Mouse (Mus musculus) ES-E14 (cell line): ENCODE measurements at regions not wholly inside any gene's neighbourhood (a gene's known extent, or its start where the extent isn't known, plus 50 kb on each side); places are given as distances from the start of the nearest gene placed in this dataset.

Experiments used
- DNase-seq: peaks from one replicate; pipeline ENCODE4 v3.0.0-alpha.2; 2013; ENCODE audit warnings: low read depth, low spot score
- H3K27ac ChIP-seq: 2 replicates; pipeline ENCODE4 v1.5.1; 2012; ENCODE audit warnings: low read depth, mild to moderate bottlenecking, low read length, moderate library complexity, mixed read lengths; ENCODE audit not compliant: poor library complexity, insufficient read depth, severe bottlenecking
- H3K36me3 ChIP-seq: 2 replicates; pipeline ENCODE4 v1.6.1; 2012; ENCODE audit warnings: mild to moderate bottlenecking, low read length, moderate library complexity, mixed read lengths; ENCODE audit not compliant: control insufficient read depth, poor library complexity, insufficient read depth, severe bottlenecking
- H3K4me1 ChIP-seq, 2 experiments: fragments of 150-350 bp in 1 of 2; sonication (generic) in 1 of 2; 2 replicates each; pipeline ENCODE4 v1.6.1; 2012; ENCODE audit warnings: low read length in 2 of 2, mild to moderate bottlenecking in 1 of 2, mixed read lengths in 1 of 2; ENCODE audit not compliant: control insufficient read depth in 2 of 2, insufficient read depth in 2 of 2, poor library complexity in 1 of 2
- H3K4me3 ChIP-seq, 2 experiments: fragments of 150-350 bp in 1 of 2; sonication (generic) in 1 of 2; 2 replicates each; pipeline ENCODE4 v1.5.1; 2012; ENCODE audit warnings: low read length in 2 of 2, low read depth in 1 of 2, mild to moderate bottlenecking in 1 of 2, mixed read lengths in 1 of 2; ENCODE audit not compliant: insufficient read depth in 1 of 2, poor library complexity in 1 of 2, severe bottlenecking in 1 of 2
- H3K9ac ChIP-seq: 2 replicates; pipeline ENCODE4 v1.6.1; 2012; ENCODE audit warnings: low read depth, mild to moderate bottlenecking, low read length, mixed read lengths; ENCODE audit not compliant: poor library complexity, insufficient read depth, severe bottlenecking
- H3K9me3 ChIP-seq: fragments of 150-350 bp; sonication (generic); 2 replicates; pipeline ENCODE4 v1.6.1; 2012; ENCODE audit warnings: low read depth, mild to moderate bottlenecking, low read length; ENCODE audit not compliant: control insufficient read depth, insufficient read depth
- CHD2 ChIP-seq: IDR thresholded peaks from 2 replicates; pipeline ENCODE4 v1.6.1; 2014; ENCODE audit warnings: mild to moderate bottlenecking, low read depth, low read length, inconsistent platforms
- HCFC1 ChIP-seq: IDR thresholded peaks from 2 replicates; pipeline ENCODE4 v1.6.1; 2012; ENCODE audit warnings: low read length, inconsistent platforms, borderline replicate concordance; ENCODE audit not compliant: insufficient read depth
- MAFK ChIP-seq: IDR thresholded peaks from 2 replicates; pipeline ENCODE4 v1.6.1; 2014; ENCODE audit warnings: mild to moderate bottlenecking, low read depth, low read length, inconsistent platforms; ENCODE audit not compliant: insufficient read depth
- ZC3H11A ChIP-seq: IDR thresholded peaks from 2 replicates; pipeline ENCODE4 v1.6.1; 2012; ENCODE audit warnings: low read depth, mild to moderate bottlenecking, inconsistent platforms, low read length, borderline replicate concordance
- ZNF384 ChIP-seq: IDR thresholded peaks from 2 replicates; pipeline ENCODE4 v1.6.1; 2012; ENCODE audit warnings: low read depth, low read length, inconsistent platforms
- in situ Hi-C, 2 experiments: fragments of 600-800 bp; cut with MboI; formaldehyde crosslinking; loops; one replicate each; pipeline ENCODE4 v1.15.1; 2025; ENCODE audit warnings: low sequenced_read_pairs in 2 of 2, inconsistent platforms in 1 of 2; ENCODE audit not compliant: unreplicated experiment in 2 of 2

DNA sequence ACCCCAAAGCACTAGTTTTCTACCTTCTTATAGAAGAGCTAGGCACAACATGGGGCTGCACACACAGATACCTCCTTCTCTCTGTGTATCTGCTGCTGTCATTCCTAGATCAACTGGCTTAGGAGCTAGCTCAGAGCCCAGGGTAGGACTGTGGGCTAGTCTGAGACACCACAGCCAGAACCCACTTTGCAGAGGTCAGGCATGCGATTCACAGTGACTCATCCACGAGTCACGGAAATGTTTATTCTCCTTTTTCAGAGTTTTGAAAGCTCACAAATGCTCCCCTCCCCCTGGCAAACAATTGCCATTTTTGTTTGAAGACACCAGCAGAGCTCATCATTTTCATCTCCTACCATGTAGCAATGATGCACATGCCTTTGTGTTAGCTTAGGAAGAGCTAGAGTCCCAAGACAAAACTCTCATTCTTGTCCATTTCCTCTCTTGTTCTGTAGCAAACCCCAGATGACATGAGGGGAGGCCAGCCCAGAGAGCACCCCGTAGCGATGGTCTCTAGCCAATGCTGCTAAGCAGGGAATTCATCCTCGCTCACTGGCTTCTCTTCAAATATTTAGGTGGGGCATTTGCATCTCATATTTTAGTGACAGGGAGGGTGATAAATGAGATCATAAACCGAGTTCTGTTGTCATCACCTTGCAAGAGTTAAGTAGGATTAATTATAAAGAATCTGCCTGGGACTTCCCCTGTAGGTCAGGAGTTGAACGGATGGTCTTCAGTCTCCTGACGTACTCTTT lies 108.4 kb upstream of the Twist2 start:
- H3K36me3 ChIP-seq, result no peaks in the 10 kb centered on the region
- H3K27ac ChIP-seq, result no peak overlapping the region
- no peak overlapping the region for H3K4me3 ChIP-seq
- no peaks in the 10 kb centered on the region for H3K9me3 ChIP-seq
- in situ Hi-C loops, result no loop called here
- no peaks in the 10 kb centered on the region for H3K4me1 ChIP-seq
- H3K9ac ChIP-seq, result no peak overlapping the region
- TF ChIP-seq HCFC1 (no peak), ZC3H11A (no peak), MAFK (no peak), CHD2 (no peak), ZNF384 (no peak)
- DNase-seq, result no peak

DNA sequence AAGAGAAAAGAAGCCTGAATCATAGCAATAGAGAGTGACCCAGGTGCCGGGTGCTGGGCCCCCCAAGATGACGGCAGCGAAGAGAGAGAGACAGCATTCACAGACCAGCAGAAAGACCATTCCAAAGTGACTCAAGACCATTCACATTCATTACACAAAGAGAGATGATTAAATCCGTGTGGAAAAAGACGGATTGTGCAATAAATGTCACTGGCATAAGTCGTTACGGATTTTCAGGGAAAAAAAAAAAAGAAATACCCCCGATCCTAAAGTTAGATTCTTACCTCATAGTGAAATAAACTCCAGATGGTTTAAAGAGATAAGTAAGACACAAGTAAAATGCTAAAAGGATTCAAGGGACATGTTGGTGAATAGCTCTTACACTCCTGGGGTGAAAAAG lies 104.2 kb upstream of the Twist2 start:
- no peaks in the 10 kb centered on the region for H3K9me3 ChIP-seq
- H3K4me3 ChIP-seq, result no peak overlapping the region
- H3K27ac ChIP-seq, result no peak overlapping the region
- H3K9ac ChIP-seq, result no peak overlapping the region
- H3K36me3 ChIP-seq, result no peaks in the 10 kb centered on the region
- in situ Hi-C loops, result no loop called here
- TF ChIP-seq MAFK (no peak), ZNF384 (no peak), CHD2 (no peak), HCFC1 (no peak), ZC3H11A (no peak)
- no peaks in the 10 kb centered on the region for H3K4me1 ChIP-seq
- no peak for DNase-seq

DNA sequence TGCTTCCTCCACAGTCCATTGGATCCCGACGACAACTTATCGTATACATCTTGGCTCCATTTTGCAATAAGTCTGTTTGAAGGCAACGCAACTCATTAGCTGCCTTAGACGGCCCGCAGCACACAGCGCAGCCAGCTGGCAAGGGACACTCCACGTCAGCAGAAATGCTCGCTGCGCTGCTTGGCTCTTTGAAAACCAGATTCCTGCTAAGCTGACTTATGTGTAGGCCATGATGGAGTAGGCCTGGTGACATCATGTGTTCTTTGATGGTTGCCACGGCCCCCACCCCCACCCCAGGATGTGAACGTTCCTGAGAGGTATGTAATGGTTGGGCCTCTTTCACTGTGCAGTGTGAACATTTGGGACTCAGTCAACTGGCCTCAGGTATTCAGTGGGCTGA lies 99.8 kb upstream of the Twist2 start:
- in situ Hi-C loops, result no loop called here
- H3K4me1 ChIP-seq, result no peaks in the 10 kb centered on the region
- H3K27ac ChIP-seq, result no peak overlapping the region
- no peaks in the 10 kb centered on the region for H3K9me3 ChIP-seq
- no peak for TF ChIP-seq CHD2
- no peak overlapping the region for H3K4me3 ChIP-seq
- H3K36me3 ChIP-seq, result no peaks in the 10 kb centered on the region
- H3K9ac ChIP-seq, result no peak overlapping the region
- no peak for DNase-seq

DNA sequence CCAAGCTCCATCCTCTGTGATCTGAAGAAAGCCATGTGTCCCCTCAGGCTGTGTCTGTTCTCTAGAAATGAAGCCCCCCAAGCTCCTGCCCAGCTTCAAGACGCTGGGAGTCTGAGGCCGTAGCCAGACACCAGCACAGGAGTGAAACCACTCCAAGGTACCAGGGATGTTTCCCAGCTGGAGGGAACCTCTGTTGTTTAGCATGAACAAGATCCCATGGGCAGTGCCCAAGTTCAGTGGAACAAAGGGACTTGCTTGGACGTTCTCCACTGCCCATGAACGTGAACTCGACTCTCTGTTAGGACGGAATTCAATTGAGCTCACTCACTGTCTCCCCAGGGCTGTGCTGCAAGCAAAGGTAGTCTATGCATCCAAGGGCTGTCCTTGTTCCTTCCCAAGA lies 99.2 kb upstream of the Twist2 start:
- Histone ChIP-seq H3K4me3 (no peak overlapping the region), H3K9ac (no peak overlapping the region), H3K27ac (no peak overlapping the region), H3K36me3 (no peaks in the 10 kb centered on the region), H3K4me1 (no peaks in the 10 kb centered on the region), H3K9me3 (no peaks in the 10 kb centered on the region)
- no peak for DNase-seq
- TF ChIP-seq CHD2 (no peak), MAFK (no peak), ZC3H11A (no peak), ZNF384 (no peak), HCFC1 (no peak)
- in situ Hi-C loops, result no loop called here

DNA sequence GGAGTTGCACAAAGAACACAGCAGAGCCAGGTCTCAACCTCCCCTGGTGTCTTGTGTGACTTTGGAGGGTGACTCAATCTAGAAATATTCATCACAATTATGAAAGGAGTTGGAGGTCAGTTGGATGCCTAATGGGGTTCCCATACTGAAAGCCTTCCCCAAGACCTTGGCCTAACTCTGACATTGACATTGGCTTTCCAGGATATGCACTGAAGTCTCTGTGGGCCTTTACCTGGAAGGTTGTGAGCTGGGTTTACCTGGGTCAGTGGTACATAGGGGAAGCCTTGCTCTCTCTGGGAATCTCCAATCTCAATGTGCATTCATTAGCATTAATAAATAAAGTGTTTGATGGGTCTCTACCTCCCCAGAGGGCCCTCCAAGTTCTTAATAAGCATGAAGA lies 98.5 kb upstream of the Twist2 start:
- TF ChIP-seq ZC3H11A (no peak), MAFK (no peak), HCFC1 (no peak), CHD2 (no peak), ZNF384 (no peak)
- H3K4me1 ChIP-seq, result no peaks in the 10 kb centered on the region
- in situ Hi-C loops, result no loop called here
- H3K27ac ChIP-seq, result no peak overlapping the region
- H3K9me3 ChIP-seq, result no peaks in the 10 kb centered on the region
- no peak overlapping the region for H3K4me3 ChIP-seq
- no peak for DNase-seq
- no peaks in the 10 kb centered on the region for H3K36me3 ChIP-seq
- no peak overlapping the region for H3K9ac ChIP-seq
